Mouse (Mus musculus) 416B (cell line): ENCODE data around the gene Agbl4.

ENCODE experiments used
- DNase-seq: peaks from one replicate; pipeline ENCODE4 v3.0.0; 2011; ENCODE audit warnings: low read depth

Gene Agbl4

DNA sequence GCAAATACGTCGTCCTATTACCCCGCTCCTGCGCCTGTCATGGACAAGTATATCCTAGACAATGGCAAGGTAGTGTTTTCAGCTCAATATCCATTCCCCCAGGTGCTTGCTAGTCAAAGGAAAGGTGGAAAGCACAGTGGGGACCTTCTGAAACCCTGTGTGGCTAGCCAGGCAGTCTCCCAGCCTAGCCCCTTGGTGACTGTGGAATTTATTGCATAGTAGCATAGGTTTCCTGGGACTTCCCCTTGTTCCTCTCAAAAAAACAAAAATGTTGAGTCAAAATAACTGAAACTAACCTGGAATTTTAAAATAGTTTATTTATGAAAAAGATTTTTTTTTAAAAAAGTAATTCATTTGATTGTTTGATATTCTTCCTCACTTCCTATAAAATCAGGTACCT lies 1051.1 kb downstream of the Agbl4 start:
- no peak for DNase-seq

DNA sequence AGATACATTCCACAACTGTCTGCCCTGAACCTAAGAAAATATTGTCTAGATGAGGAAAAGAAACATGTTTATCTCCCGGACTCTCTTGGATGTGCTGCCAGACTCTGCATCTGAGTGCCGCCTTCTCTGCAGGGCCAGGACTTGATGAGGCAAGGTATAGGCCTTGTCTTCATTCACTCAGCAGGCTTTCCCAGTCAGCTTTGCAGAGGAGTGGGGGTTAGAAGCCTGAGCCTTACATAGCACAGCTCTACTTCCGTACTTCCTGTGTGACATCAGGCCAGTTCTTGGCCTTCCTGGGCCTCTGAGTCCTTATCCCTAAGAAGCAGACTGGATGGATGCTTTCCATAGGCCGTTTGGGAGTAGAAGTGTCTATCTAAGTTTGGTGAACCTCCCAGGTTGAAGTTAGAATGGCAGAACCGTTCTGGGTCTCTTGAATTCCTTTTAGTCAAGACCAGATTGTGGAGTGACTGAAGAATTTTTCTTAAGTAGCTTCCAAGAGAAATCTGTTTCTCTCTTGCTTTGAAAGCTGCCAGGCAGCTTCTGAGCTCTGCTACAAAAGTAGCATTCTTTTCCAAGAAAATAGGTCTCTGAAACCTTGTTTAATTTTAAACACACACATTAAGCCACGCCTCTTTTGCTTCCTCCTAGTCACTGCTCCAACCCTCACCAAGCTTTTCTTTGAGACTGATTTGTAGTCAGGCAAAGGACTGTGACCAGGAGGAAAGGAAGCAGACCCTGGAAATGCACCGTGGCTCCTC lies 1052.2 kb downstream of the Agbl4 start:
- DNase-seq: no peak

DNA sequence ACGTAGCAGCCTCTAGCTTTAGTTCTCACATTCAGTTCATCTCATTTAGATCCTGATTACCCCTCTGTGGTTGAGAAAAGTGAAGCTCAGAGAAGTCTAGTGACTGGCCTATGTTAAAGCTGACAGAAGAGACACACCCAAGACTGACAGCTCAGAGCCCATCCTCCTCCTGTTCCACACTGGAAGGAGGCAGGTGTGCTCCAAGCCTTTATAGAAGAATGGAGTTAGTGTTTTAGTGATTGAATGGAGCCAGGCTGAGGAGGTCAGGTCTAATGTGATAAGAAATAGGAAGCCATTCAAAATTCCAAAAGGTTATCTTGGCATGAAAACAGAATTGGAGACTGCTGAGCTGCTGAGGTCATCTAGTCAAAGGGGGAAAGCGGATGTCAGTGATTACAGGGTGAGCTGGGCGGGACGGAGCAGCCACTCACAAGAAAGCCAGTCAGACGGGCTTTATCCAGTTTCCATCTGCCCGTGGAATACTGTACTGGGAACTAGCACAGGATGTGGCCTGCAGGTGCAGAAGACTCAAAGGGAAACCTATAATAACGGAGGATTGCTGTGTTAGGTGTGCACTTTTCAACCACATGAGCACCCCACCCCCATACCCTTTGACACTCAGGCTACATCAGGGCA lies 1053.9 kb downstream of the Agbl4 start:
- no peak for DNase-seq

DNA sequence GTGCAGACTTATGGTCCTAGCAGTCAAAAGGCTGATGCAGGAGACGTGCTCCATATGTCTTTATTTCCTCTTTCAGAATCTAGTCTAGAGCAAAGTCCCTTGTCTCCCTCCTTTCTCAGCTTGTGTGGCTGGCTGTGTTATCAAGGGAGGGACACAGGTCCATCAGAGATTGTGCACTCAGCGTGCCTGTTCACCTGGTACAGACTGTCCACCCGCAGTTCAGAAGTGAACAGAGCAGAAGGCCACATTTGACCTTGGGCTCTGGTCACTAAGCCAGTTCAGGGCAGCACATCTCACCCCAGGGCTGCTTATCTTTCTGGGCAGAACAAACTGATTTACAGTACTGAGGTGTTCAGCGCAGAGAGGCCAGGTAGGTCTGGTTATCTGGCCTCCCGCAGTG lies 1054.7 kb downstream of the Agbl4 start:
- DNase-seq: no peak

DNA sequence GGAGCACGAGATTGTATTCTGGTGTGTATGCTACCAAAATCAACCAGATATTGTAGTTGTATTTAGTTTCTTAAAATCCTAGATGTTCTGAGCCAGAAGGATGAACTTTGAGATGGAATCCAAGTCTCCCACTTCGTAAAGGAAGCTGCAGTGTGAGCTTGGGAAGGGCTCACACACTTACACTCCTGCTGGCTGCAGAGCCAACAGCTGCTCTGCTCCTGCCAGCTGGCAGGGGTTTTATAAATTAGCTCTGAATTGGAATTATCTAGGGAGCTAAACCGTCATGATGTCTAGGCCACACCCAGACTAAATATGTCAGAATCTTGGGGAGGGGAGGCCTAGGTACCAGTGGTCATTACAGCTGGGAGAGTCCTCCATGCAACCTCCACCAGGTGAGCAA lies 1055.8 kb downstream of the Agbl4 start:
- no peak for DNase-seq

DNA sequence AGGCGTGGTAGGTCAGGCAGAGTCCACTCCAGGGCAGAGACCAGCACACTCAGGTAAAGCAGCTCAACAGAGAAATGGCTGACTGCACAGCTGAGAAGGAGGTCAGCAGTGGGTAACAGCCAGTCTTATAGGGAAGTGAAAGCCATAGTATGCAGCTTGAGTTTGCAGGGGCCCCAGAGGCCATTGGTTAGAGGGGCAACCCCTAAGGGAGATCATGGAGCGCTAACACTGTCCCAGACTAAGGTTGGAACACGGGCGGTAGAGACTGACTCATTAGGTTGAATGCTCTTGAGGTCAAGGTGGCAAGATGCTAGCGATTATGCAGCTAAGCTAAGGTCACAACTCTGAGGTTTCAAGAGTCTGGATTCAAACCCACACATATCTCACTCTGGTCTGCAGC lies 1058.2 kb downstream of the Agbl4 start:
- no peak for DNase-seq

DNA sequence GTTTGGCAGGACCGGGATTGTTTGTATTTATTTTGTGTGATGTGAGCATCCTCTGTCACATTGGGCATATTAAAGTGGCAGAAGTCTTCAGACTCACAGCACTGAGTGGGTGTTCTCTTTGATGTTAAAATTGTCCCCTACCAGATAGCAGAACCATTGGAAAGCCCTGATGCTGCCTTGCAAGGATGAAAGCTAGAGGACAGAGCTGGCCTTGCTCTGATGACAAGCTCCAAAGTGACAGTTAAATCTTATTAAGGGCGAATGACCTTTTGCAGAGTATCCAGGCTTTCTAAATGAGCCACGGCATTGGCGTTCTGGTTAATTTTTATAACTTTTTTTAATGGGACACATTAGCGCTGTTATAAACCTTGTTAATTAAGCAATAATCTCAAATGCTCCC lies 1060.1 kb downstream of the Agbl4 start:
- no peak for DNase-seq

DNA sequence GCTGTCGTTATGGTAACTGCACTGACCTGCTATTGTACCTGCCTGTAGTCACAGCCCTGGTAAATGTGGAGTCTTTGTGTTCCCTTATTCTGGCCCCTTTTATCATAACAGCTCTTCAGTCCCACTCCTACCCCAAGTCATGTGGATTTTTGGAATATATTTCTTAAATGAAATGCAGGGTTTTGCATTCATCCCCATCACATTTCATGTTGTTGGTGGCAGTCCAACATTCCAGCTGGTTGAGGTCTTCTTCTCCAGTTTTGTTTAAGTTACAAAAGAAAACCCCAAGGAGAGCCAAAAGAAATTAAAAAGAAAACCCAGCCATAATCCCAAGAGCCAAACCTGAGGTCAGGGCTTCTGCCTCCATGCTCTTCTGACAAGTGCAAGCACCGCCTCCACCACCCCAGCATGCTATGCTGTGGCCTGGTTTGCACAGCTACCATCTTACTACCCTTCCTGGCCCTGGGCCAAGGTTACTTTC lies 1069.9 kb downstream of the Agbl4 start:
- no peak for DNase-seq

DNA sequence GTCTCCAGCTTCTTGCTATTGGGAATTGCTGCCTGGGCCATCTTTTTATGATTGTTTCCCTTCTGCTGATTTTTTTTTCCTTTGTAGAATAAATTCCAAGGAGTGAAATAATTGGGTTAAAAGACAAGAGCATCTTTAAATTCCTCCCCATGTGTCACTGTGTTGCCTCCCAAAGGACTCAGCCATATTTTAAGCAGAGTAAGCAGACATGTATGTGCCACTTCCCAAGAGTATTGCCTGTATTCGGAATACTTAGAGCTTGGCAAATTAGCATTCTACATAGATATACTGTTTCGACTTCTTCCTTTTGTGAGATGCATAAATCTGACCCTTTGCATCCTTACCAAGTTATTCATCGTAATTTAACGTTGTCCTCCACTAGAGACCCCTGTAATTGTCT lies 1070.3 kb downstream of the Agbl4 start:
- no peak for DNase-seq

DNA sequence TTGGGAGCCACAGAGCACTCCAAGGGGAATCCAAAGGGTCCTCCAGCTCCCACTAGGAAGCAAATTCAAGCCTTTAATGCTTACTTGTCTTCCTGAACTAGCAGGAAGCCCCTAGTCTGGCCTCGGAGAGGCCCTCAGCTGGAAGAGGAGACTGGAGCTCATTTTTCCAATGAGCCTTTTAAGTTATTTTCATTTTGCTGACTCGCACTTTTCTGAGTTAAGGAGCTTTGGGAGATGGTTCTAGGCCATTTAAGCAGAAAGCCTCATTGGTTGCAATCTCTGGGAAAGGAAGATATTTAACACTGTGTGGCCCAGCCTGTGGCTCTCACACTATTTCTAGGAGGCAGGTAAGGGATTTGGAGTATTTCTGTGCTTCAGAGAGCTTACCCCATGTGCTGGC lies 1072.4 kb downstream of the Agbl4 start:
- no peak for DNase-seq

DNA sequence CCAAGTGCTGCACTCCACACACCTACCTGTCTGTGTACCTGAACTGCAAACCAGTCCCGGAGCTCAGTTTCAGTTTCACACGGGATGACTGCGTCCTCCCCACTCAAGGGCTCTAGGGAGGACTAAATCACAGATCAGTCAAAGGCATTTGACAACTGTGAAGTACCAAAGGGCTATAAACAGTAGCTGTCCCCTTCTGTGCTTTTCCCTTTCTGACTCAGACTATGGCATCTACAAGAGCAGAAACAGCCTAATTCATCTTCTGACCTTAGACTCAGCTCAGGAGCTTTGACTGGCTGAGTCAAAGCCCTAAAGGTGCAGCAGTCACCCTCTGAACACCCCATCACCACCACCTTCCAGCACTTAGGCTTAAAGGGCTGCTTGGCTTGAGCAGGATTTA lies 1074.3 kb downstream of the Agbl4 start:
- no peak for DNase-seq

DNA sequence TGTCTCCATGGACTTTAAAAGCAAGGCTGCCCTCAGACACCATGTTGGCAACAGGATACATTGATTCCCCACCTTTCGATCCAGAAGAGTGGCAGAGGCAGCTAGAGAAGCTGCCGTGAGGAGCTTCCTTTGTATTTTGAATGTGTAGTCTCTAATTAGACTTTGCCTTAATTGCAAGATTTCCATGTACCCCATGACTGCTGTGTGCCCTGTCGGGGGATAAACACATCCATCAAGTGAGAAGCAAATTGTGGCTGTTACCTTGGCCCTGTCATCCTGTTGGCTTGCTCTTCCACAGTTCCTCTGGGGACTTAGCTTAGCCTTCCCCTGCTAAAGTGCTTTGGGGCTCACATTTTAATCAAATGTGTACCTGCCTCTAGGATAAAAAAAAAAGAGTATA lies 1075.0 kb downstream of the Agbl4 start:
- DNase-seq: no peak

DNA sequence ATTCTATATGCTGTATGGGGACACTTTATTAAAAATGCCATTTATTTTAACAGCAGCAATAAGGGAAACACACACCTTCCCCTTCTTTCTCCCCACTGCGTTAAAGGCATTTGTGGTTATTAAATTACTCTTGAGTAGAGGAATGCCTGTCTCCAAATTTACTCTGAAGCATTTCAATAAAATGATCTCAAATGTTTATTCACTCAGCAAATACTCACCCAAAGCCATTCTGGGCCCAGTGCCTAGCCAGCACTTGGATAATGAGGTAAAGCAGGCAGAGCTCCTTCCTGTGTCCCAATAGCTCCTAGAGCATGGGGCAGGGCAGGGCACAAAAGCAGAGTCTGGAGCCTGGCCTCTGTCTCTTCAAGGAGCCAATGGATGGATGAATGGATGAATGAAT lies 1075.6 kb downstream of the Agbl4 start:
- no peak for DNase-seq

DNA sequence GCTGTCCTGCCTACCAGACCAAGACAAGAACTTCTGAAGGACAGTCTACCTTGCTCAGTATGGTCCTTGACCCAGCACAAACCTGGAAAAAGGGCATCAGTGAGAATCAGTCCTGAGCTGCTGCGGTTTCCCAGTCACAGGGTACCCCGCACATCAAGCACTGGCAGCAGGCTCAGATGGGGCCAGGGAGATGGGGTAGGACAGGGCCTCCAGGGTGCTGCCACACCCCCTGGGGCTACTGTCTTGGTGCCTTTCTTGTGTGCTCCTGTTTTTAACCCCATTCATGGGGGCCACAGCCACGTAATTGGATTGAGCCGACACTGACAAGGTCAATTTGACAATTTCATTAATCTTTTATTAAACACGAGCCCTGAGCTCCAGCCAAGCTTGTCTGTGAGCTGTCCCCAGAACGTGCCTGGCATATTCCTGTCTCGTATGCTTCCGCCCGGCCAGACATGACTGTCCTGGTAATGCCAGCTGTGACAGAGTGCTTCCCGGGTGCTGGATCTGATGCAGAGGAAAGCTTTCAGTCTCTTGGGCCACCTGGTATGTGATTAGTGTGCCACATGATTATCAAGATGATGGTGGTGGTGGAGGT lies 1078.0 kb downstream of the Agbl4 start:
- DNase-seq: no peak

DNA sequence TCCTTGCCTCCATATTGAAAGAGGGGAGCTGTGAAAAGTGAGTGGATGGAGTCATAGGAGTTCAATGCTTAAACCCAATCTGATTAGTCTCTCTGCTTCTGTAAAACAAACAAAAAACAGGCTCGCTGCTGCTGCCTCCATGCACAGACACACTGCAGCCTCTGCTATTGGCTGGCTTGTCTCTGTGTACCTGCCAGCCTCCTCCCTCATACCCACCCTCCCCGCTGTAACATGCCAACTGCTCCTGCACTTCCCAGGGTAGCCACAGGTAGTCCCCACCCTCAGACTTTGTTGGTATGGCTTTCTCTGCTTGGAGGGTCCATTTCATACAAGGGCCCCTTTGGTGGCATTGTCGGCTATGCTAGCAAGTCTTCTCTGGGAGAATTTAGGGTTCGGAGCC lies 1080.0 kb downstream of the Agbl4 start:
- DNase-seq: no peak

DNA sequence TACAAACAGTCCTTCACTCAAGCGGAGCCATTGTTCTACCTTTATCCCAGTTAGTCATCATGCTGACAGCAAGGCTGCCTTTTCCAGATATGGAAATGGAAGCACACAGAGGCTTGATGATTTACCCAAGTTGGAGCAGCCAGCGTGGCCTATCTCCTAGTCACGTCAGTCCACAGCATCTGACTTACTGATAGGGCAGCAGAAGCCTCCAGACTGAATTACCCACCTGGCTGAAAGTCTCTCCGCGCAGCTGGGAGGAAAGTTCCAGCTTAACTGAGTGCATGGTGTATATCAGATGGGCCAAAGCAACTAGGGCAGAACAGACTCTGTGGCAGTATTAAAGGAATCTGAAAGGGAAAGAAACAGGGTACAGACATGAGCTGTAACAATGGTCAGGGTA lies 1086.0 kb downstream of the Agbl4 start:
- no peak for DNase-seq

DNA sequence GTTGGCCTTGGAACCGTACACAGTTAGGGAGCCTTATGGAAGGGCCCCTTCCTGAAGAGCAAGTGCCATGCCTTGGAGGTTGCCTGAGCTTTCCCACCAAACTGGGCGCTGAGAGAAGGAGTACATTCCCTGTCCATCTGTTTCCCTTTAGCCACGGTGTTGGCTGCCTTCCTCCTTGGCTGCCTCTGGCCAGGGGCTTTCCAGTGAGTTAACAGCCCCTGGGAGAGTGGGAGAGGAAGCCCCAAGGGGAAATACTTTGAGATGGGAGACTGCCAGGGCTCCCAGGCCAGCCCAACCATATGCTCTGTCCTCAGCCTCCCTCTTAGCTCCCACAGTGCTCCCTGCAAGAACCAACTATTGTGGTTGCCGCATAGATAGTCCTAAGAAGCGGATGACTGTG lies 1087.7 kb downstream of the Agbl4 start:
- no peak for DNase-seq

DNA sequence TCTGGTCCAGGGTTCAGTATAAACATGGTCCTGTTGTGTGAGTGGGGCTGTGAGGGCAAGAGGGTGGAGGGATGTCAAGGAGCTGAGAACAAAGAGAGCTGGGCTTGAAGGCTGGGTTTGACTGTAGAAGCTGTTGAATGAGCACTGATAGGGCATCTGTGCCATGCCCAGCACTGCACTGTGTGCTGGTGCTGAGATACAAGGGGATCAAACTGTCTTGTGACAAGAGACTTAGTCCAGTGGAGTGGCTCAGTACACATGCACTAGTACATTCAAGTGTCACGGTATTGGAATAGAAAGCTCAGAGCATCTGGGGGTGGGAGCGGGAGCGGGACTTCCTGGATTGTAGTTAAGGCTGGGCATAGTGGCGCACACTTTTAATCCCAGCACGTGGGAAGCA lies 1088.7 kb downstream of the Agbl4 start:
- no peak for DNase-seq

DNA sequence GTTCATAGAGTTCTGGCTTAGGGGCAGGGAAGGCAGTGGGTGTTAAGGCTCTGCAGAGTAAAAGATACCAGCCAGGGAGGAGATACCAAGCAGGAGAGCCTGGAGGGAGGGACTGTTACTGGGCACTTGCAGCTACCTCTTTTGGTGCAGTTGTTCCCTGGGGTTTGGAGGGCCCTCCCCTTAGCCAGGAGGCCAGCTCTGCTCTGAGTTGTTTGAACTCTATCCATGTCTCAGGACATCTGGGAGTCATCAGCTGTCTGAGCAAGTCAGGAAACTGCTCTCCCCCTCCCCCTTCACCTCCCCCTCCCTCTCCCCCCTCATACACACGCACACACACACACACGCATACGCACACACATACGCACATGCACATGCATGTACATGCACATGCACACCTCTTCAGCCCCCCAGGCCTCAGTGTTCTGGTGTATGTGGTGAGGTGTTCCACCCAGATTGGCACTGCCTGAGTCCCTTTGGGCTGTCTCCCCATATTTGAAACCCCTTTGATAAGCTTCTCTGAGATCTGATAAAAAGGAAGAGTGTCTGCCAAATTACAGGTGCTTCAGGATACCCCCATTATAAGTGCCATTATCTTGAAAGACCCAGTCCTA lies 1089.9 kb downstream of the Agbl4 start:
- no peak for DNase-seq

DNA sequence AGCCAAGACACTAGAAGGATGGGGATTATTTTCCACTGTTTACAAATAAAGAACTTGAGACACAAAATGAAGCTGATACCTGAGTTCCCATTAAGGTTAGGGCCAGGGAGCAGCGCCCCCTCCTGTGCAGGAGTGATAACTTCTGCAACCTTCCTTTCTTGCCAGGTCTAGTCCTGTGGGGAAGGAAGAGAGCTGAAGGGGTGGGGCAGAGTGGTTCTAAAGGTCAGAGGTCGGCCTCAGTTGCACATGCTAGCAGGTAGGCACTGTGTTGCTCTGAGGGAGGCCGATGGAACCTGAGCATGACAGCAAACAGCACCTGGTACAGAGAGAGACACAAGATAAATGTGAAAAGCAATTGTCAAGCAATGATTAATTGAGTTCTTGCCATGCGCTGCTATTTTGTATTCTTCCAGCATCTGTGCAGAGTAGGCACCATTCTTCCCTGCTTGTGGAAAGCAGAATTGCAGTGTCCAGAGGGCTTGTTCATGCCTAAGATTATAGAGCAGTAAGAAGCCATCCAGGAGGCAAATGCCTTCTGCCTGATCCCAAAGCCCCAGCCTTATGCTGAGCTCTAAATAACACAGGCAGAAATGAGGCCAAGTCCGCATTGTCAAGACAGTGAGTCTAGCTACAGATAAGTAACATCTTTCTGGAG lies 1096.4 kb downstream of the Agbl4 start:
- DNase-seq: no peak

DNA sequence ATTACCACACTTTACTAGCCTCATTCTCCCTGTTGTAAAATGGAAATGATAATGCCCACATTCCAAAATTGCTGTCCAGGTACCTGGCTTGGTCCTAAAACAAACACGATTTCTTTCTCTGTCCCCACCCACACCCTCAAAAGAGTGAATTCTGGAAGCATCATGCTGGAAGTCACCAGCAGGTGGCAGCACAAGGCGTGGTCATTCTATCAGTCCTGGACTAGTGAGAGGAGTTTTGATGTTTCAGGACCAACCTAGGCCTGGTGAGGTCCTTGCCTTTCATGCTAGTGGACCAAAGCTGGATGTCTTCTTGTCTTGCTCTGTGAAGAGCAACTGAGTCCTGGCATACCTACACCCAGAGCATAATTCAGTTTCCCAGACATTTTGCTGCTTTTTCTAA lies 1098.5 kb downstream of the Agbl4 start:
- peak; percentile 34 for DNase-seq

DNA sequence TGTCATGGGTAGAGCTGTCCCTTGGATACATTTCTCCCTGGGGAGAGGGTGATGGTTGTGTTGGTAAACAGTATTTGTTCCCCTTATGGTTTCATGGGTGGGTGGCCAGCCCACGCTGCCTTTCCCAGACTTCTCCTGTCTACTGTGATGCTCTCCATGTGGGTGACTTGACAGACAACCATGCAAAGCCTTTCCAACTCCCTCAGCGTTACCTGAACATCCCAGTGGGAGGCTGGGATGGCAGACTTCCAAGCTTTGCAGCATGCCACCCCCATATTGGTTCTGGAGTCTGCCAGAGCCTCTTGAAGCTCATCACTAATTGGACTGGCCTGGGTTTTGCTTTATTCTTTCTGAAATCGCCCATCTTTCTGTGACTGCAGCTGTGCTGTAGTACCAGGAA lies 1101.3 kb downstream of the Agbl4 start:
- no peak for DNase-seq

DNA sequence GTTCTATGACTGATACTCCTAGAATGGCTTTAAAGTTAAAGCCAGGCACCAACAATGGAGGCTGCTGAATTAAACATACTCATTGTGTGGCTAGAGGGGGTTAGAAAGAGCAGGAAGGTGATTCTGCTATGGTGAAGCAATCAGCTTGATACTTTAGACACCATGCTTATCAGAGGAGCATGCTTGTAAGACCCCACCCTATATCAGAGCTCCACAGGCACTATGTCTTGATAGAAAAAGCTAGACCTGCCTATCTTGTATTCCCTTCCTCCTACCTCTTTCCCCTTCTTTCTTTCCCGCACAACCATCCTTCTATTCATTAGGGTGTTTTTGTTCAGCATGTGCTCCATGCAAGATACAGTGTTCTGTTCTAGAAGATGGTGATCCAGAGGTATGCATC lies 1104.0 kb downstream of the Agbl4 start:
- no peak for DNase-seq
